Mouse (Mus musculus) splenic B cell, adult 2 months (primary cell): ENCODE results near the gene Amhr2.

ENCODE experiments used
- DNase-seq: peaks from one replicate; pipeline ENCODE4 v3.0.0-alpha.2; 2011; ENCODE audit warnings: low read depth, low spot score
- H3K27me3 ChIP-seq: 2 replicates; pipeline ENCODE4 v1.6.1; 2012; ENCODE audit warnings: mild to moderate bottlenecking, low read length, moderate library complexity, mixed read lengths; ENCODE audit not compliant: control insufficient read depth, poor library complexity, insufficient read depth, severe bottlenecking
- H3K36me3 ChIP-seq: 2 replicates; pipeline ENCODE4 v1.6.1; 2012; ENCODE audit warnings: mild to moderate bottlenecking, low read length, moderate library complexity, mixed read lengths; ENCODE audit not compliant: control insufficient read depth, poor library complexity, insufficient read depth, severe bottlenecking

Gene Amhr2

DNA sequence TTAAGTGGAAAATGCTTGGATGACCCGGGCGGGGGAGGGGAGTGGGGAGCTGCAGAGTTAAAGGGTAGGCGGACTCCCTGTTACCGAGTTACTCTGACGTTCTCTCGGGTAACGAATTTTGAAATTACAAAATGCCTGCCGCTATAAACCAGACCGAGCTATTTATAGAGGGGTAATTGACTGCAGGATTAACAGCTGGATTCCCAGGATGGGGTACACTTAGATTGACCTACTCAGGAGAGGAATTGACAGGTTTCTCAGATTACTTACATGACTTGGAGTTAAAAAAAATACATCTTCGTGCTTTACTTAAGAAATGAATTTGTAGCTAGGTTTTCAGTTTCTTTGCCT lies 26.1 kb downstream of the Amhr2 start:
- H3K36me3 ChIP-seq = peaks cover 10% of the 10 kb centered on the region
- no peak for DNase-seq
- H3K27me3 ChIP-seq = no peaks in the 10 kb centered on the region

DNA sequence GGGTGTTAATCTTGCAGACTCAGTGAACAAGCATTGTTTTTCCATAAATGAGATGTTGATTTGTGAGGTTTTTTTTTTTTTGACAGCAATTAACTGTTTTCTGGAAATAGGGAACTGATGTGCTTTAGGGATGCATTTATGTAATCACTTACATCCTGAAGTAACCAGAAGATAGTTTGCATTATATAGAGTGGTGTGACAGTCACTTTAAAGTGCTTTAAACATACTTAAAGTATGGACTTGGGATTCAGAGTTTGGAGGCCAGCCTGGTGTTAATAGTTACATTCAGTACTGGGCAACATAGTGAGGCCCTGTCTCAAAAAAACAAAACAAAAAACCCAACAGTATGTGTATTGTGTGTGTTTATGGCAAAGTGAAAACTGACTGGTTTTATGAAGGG lies 26.6 kb downstream of the Amhr2 start:
- H3K27me3 ChIP-seq = no peaks in the 10 kb centered on the region
- H3K36me3 ChIP-seq = peaks cover 10% of the 10 kb centered on the region
- DNase-seq = no peak

DNA sequence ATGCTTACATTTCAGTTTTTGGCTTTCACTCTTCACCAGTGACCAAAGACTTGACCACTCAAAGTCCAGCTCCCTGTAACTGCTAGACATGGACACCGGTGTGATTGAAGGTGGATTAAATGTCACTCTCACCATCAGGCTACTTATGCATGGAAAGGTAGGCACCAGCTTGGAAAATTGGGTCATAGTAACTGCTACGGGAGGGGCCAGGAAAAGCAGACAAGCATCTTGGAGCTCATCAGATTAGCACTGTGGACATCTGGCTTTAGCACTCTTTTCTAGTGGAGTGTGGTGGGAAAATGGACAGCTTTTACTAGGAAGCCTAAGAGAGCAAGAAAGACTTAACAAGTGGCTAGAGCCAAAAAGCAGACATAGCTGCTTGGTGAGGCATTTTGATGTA lies 28.1 kb downstream of the Amhr2 start:
- no peak for DNase-seq
- H3K27me3 ChIP-seq = no peaks in the 10 kb centered on the region
- H3K36me3 ChIP-seq = peaks cover 10% of the 10 kb centered on the region

DNA sequence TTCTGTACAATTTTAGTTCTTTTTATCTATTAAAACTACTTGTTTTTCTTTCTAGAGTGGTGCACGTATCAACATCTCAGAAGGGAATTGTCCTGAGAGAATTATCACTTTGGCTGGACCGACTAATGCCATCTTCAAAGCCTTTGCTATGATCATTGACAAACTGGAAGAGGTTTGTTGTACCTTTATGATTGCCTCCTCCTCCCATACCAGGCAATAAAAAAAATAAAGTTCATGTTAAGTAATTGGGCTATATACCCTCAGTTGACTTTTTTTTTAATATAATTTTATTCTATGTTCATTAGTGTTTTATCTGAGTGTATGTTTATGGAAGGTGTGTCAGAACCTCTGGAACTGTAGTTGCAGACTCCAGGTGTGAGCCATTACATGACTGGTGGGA lies 29.4 kb downstream of the Amhr2 start:
- Histone ChIP-seq H3K27me3 (no peaks in the 10 kb centered on the region), H3K36me3 (peaks cover 13% of the 10 kb centered on the region)
- DNase-seq = no peak

DNA sequence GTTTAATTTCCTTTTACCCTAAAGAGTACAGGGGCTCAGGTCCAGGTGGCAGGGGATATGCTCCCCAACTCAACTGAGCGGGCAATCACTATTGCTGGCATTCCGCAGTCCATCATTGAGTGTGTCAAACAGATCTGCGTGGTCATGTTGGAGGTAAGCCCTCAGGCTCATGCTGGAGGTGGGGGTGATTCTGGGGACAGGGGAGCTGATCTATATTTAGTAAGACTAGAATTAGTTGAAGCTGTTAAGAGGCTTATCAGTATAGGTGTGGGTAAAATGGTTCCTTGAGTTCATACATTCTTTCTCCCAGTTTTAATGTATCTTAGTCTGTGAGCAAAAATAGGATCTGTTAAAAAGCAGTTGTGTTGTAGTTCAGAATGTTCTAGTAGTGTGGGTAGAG lies 38.0 kb downstream of the Amhr2 start:
- no peak for DNase-seq
- H3K36me3 ChIP-seq = peaks cover 27% of the 10 kb centered on the region
- H3K27me3 ChIP-seq = no peaks in the 10 kb centered on the region

DNA sequence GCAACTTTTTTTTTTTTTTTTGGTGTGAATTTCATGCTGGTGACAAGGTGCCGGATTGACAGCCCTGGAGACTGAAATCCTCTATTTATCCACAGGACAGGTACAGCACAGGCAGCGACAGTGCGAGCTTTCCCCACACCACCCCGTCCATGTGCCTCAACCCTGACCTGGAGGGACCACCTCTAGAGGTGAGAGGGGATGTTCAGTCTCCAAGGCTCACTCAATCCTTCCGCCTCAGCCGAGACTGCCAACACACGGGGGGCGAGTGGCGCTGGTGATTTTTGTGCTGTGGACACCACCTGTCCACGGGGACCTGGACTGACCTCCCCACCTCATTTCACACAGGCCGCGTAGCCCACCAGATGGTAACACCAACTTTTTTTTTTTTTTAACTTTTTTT lies 40.7 kb downstream of the Amhr2 start:
- Histone ChIP-seq H3K36me3 (peaks cover 32% of the 10 kb centered on the region), H3K27me3 (no peaks in the 10 kb centered on the region)
- DNase-seq = no peak

DNA sequence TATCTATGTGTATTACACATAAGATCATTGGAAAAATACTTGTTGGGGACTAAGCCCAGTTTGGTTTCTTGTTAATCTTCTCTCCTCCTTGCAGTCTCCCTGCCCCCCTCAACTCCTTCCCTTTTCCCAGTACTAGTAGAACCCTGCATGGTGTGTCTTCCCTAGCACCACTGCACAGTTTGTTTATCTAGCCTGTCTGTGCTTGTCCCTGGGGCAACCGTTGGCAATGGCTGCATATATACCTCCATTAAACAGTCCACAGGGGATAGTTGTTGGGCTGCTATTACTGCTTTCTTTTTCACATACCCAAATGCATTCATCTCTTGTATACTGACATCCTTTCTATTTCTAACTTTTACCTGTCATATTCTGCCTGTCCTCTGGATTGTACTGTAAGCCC lies 42.5 kb downstream of the Amhr2 start:
- H3K27me3 ChIP-seq = no peaks in the 10 kb centered on the region
- no peak for DNase-seq
- H3K36me3 ChIP-seq = peaks cover 35% of the 10 kb centered on the region

DNA sequence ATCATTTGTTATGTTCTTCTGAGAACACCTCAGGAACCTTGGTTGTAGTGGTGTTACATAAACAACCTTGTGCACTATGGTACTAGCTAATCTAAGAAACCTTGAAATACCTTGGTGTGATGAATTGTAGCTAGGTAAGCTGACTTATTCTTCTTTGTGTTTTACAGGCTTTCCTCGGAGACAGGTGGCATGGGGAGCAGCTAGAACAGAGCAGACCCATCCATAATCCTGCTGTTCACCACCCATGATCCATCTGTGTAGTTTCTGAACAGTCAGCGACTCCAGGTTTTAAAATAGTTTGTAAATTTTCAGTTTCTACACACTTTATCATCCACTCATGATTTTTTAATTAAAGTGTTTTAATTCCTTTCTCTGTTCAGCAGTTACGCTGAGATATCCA lies 53.2 kb downstream of the Amhr2 start:
- peaks cover 5% of the 10 kb centered on the region for H3K36me3 ChIP-seq
- no peaks in the 10 kb centered on the region for H3K27me3 ChIP-seq
- no peak for DNase-seq

DNA sequence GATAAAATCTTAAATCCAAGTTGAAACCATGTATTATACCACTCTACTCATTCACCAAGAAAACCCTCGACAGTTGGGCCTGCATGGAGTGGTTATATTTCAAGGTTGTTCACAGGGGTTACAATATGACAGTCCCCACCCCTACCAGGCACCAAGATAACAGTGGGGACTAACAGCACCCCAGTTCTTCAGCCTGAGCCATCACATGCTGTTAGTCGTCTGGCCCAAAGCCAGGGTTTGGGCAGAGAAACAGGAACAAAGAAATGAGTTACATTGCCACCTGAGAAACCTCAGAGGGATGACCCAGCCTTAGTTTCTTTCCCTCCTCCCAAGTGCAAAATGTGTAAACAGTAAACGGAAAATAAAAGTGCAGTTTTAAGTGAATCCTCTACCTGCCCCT lies 54.2 kb downstream of the Amhr2 start:
- H3K36me3 ChIP-seq = peaks cover 6% of the 10 kb centered on the region
- H3K27me3 ChIP-seq = no peaks in the 10 kb centered on the region
- DNase-seq = peak; percentile 40

DNA sequence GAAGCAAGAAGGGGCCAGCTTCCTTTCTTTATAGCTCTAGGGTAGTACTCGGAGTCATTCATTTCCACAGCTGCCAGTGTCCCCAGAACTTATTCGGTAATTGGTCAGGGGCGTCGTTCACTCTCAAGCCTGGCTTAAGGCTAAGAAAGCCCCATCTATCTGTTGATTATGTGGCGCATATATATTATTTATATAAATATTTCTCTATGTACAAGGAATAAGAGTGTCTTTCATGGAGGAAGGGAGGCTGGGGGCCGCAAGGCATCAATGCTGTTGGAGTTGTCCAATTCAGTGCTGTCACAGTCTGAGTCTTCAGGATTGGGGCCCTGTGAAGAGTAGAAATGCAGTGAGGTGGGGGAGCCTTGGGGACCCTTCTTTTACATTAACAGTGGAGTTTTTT lies 54.7 kb downstream of the Amhr2 start:
- H3K36me3 ChIP-seq = peaks cover 6% of the 10 kb centered on the region
- DNase-seq = no peak
- no peaks in the 10 kb centered on the region for H3K27me3 ChIP-seq

DNA sequence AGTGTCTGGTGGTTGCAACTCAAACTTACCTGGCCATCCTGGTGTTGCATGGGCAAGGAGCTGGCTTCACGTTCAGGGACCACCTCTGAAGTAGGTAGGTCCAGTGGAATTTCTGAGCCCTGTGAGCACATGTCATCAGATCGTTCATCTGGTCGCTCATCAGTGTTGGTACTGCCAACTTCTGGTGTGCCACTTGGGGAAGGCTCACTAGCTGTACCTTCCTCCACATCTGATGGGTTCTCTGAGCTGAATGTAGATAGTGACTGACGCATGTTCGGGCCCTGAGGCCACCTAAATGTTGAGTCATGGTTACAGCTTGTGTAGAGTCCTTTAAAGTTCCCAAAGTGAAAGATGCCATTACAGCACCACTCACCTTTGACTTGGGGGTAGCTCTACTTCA lies 55.3 kb downstream of the Amhr2 start:
- Histone ChIP-seq H3K27me3 (no peaks in the 10 kb centered on the region), H3K36me3 (peaks cover 6% of the 10 kb centered on the region)
- DNase-seq = no peak

DNA sequence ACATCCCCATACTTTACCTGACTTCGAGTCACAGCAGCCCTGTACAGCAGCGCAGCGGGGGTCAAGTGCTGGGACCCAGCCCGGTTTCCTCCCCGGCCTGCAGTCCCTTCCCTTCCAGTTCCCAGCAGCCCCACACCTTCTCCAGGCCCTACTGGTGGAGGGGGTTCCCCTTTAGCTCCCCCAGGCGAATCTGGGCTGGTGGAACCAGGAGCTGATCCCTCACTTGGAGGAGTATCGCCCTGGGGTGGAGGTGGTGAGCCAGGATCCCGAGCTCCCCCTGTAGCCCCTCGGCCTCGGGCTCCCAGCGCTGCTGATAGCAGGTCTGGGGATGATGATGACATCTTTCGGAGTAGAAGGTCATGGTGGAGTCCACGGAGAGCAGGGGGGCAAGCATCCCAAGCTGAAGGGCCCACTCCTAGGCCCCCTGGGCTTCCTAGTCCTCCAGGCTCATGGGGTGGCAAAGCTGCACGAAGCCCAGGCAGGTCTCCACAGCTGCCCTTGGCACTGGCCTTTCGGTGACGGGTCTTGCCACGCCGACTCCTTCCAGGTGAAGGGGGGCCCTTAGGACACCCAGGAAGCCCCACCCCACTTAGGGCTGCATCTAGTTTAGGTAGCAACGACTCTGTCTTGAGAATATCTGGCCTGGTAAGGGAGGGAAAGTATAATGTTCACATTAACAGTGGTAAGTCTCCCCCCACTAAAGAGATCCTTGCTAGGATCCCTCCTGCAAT lies 56.1 kb downstream of the Amhr2 start:
- H3K36me3 ChIP-seq = peaks cover 6% of the 10 kb centered on the region
- DNase-seq = no peak
- no peaks in the 10 kb centered on the region for H3K27me3 ChIP-seq

DNA sequence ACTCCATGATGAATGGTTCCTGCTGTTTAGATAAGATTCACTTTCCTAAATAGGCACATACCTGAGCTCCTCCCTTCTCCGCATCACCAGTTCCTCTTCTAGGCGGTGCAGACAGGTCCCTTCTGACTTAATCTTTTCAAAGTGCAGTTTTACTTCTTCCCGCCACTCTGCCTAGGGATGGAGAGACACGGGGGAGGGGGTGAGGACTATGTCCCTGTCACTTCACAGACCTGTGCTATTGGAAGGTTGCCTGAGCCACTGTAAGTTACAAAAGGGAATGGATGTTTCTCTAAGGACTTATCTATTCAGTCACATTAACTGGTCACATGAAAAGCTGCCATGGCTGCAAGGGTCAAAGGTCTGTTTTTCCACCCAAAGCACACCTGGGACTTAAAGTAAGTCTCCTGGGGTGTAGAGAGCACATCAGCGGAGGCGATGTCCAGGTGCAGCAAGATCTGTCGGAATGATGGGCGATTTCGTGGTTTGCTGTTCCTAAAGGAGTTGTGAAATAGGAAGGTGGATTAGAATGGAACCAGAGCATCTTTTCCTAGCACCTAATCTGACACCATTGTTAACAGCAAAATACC lies 57.2 kb downstream of the Amhr2 start:
- H3K27me3 ChIP-seq = no peaks in the 10 kb centered on the region
- peaks cover 6% of the 10 kb centered on the region for H3K36me3 ChIP-seq
- DNase-seq = no peak

DNA sequence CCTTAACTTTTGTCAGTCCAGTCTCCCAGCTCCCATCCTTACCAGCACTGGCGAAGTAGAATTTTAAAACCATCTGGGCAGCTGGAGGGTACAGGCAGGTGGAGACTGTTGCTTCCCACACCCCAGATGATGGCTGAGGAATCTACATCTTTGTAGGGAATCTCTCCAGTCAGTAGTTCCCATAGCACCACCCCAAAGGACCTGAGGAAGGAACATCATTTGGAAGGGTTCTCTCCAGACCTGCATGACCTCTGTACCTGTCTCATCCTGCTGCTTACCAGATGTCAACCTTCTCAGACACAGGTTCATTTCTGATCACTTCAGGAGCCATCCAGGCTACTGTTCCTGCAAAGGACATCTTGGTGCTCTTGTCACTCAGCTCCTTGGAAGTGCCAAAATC lies 58.3 kb downstream of the Amhr2 start, which contains the start of gene Gm10337:
Gm10337 (plus strand) TSS at position 276 of the 400 bp plus-strand sequence.
- no peak for DNase-seq
- H3K27me3 ChIP-seq = no peaks in the 10 kb centered on the region
- peaks cover 6% of the 10 kb centered on the region for H3K36me3 ChIP-seq
